Mouse (Mus musculus): ENCODE data around the gene Cdkal1.

- TF ChIP-seq GATA1 (IDR thresholded peaks at IDR 0.05; ENCODE audit: borderline replicate concordance, low read length): no peak
- no peak for TF ChIP-seq FLI1 (IDR thresholded peaks at IDR 0.05; ENCODE audit: low read length)
Measured at GRCm38 (mm10) chr13:29177889-29178486, 677.5 kb downstream of the Cdkal1 start.

All from megakaryocyte, embryonic 14.5 days (primary cell).